Mouse (Mus musculus): ENCODE measurements around the gene Pmfbp1. TPM values are rescaled to one million over a fixed set of nuclear protein-coding genes. Genes with fewer than 3 reads are reported as not detected.

Pmfbp1 gene
- total RNA-seq (2023): not detected in 2 replicates

DNA sequence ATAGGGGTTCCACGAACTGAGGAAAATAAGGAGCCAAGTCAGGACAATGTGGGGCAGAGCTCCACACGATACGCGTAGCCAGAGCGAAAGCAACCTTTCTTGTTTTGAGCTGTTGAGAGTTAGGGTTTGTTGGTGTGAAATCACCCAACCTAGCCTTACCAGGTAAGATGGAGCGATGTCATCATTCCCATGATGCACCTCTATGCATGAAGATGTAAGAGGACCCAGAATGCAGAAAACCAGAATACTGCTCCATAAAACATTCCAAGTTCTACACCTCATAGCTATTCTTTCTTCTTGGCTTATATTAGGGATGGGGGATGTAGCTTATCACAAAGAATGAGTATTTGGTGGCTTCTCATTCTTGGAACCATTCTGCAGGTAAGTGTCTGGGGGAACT, at the start of gene Pmfbp1:
Pmfbp1 (plus strand) TSS at position 301 of the 400 bp plus-strand sequence.

DNA sequence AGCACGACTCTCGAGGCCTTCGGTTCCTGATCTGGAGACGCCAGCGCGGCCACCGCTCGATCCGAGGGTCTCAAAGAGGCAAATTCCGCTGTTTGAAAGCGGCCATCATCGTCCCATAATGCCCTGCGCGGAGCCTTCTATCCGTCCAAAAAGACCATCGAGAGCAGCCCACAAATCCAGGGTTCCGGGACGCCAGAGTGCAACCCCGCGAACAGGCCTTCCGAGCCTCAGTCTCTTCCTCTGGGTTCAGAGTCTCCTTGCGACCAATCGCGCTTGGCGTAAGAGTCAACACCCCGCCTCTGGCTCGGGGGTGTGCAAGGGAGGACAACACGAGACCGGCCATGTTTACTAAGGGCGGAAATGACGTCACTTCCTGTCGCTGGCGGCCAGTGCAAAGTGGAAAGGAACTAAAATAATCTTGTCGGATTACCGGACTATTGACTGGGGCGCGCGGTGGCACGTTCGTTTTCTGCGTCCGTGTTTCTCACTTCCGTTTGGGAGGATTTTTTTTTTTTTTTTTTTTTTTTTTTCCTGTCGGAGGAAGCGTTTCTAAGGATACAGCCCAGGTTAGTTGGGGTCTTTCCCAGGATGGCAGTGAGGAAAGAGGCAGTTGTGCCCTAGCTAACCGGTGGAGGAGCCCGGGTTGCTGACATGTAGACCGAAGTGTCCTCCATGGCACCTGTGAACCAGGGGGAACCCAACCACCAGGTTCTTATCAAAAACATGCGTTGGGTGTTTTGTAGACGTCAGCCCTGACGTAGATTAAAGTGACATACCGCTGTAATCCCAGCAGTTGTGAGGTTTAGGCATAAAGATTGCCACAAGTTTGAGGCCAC, 71.9 kb downstream of the Pmfbp1 start, which contains the start of the genes Dhx38 and Txnl4b:
Dhx38 (minus strand) TSS at position 364 of the 836 bp plus-strand sequence.
Txnl4b (plus strand) TSS at position 395 of the 836 bp plus-strand sequence.

DNA sequence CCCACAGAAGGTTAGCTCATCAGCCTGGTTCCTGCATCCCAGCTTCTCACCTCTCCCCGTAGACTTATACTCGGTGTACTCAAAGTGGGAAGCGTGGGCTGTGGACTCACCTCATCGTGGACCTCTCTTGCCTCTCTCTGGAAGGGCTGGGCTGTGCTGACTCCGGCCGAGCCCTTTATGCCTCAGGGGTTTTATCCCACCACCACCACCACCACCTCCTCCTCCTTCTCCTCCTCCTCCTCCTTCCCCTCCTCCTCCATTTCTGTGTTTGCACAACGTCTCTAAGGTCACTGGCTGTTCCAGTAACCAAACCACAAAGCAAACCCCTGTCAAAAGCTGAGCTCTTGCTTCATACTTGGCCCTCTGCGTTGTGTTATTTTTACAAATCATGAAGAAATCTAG, 85.1 kb downstream of the Pmfbp1 start, which contains the start of gene Hp:
Hp (minus strand) TSS at position 273 of the 402 bp plus-strand sequence.

Other genes with a start within 250 kb of the Pmfbp1 start
- gene Dhx38, start 71.8 kb downstream of the Pmfbp1 start, total RNA-seq (2023): 110 and 138 TPM in 2 replicates
- 10.1 and 12.8 TPM in 2 replicates for gene Txnl4b, start 71.9 kb downstream of the Pmfbp1 start, total RNA-seq (2023)
- 1,024 and 1,082 TPM in 2 replicates for gene Hp, start 85.1 kb downstream of the Pmfbp1 start, total RNA-seq (2023)
- 6.1 and 15.4 TPM in 2 replicates for gene Dhodh, start 114.6 kb downstream of the Pmfbp1 start, total RNA-seq (2023)
- gene Pkd1l3, start 120.5 kb downstream of the Pmfbp1 start, total RNA-seq (2023): 0.47 TPM in 1 of 2 replicates, not detected in the other
- 120 and 159 TPM in 2 replicates for gene Ist1, start 199.2 kb downstream of the Pmfbp1 start, total RNA-seq (2023)
- 18.7 and 23.1 TPM in 2 replicates for gene Zfp821, start 211.5 kb downstream of the Pmfbp1 start, total RNA-seq (2023)
- gene Atxn1l, start 243.7 kb downstream of the Pmfbp1 start, total RNA-seq (2023): 34.0 and 40.5 TPM in 2 replicates